Mouse (Mus musculus): Measurements from ENCODE around the gene Gm49378.

GRCm38 (mm10) chr14:55640816-55641215 is 3.1 kb upstream of the Gm49378 start:
- TF ChIP-seq CTCF (IDR thresholded peaks at IDR 0.05; ENCODE audit: low read depth), result no peak
- no peak for TF ChIP-seq EP300 (IDR thresholded peaks at IDR 0.05; ENCODE audit: low read depth)
